Mouse (Mus musculus): ENCODE data around the gene Pex11a. TPM values are rescaled to one million over a fixed set of nuclear protein-coding genes. Genes with fewer than 3 reads are reported as not detected.

Pex11a gene
- total RNA-seq, 2 experiments from 2014 or later, result 55.5 to 61.1 TPM

DNA sequence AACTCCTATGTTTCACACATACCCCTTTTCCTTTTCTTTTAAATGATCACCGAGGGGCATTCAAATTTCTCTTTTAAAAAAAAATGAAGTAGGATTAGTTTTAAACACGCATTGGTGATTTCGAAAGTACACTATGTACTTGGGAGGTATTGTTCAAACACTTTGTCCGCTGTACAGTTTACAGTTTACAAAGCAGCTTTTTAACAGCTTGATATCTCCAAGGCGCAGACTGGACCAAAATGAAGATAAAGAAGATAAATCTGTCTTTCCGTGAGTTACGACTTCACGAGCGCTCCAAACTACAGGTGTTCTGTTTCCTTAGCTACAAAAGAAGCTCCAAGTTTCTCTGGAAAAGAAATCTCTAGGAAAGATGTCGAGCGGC lies 663 bp downstream of the Pex11a start:
- DNase-seq (ENCODE audit: low spot score in 2 of 2), result no peak

DNA sequence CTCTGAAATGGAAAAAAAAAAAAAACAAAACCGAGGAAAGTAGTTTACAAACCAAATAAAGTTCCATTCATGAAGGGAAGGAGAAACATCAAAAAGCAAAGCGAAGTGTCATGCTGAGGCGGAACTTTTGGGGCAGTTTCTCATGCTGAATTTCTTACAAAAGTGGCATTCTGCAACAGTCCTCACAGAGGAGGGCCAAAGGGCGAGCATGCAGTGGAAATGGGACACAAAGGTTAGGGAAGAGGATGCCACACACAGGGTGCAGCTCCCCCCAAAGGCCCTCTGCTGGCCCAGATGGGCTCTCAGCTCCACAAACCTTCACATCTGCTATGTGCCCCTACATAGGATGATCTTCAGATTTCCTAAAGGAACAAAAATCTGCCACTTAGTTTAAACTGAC lies 2.7 kb downstream of the Pex11a start:
- DNase-seq (ENCODE audit: low spot score in 2 of 2), result no peak

- no peak for DNase-seq (ENCODE audit: low spot score in 2 of 2)
Measured at GRCm38 (mm10) chr7:79738913-79739312, 4.0 kb downstream of the Pex11a start.

DNA sequence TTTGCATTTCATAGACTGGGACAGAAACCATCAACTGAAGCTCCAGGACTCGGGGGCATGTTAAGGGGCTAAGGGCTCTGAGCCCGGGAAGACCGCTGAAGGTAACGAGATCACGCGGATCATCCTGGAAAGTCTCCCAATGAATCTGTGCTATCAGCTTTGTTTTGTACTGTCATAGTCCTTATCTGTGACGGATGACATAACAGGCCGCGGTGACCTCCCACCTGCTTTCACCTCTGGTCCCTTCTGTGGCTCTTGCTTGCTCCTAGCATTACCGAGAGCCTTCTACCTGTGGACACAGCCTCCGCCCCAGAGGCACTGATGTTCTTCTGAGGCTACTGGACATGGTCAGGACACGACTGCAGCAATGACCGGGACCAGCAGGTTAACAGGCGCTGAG lies 6.4 kb downstream of the Pex11a start:
- DNase-seq (ENCODE audit: low spot score in 2 of 2), result no peak

GRCm38 (mm10) chr7:79734563-79734962 lies 8.4 kb downstream of the Pex11a start:
- DNase-seq (ENCODE audit: low spot score in 2 of 2), result peak; percentile 39 to 60

DNA sequence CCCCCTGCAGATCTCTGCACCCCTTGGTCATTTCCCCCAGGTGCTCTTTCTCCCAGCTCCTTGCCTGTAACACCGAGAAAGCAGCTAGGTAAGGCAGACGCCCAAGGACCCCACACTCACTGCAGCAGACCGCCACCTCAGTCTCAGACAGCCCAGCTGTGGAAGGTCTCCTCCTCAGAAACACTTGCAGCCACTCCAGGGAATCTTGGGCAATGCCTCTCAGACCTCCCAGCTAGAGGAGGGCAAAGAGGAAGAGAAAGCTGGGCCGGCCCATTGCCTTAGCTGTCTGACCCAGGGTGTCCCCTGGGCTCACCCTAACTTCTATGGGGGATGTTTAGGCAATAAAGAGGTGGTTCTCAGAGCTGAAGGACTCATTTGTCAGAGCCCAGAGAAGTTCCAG lies 10.3 kb downstream of the Pex11a start, which contains the start of gene Plin1:
TSS of gene Plin1 (minus strand) at position 282 of the 400 bp plus-strand sequence.
- DNase-seq (ENCODE audit: low spot score in 2 of 2), result peak in 1 of 2 experiments; percentile 19

DNA sequence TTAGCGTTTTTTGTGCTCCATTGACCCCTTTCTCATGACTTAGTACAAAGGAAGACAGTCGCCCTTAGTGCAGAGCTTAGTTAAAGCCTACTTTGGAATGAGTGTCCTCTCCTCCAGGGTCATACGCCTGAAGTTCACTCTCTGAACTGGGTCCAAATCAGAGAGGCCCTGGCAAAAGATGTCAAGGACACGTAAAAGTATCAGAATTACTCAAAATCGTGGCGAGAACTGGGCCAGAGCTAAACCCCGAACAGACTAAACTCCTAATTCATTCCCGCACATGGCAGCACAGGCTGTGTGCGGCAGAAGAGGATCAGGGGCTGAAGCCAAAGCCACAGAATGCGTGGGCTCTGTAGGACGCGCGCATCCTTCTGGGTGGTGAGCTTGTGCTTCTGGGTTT lies 11.5 kb downstream of the Pex11a start:
- peak in 1 of 2 experiments; percentile 44 for DNase-seq (ENCODE audit: low spot score in 2 of 2)

- peak in 1 of 2 experiments; percentile 30 for DNase-seq (ENCODE audit: low spot score in 2 of 2)
Measured at GRCm38 (mm10) chr7:79729743-79730370, 13.1 kb downstream of the Pex11a start.

GRCm38 (mm10) chr7:79729169-79729568 lies 13.8 kb downstream of the Pex11a start:
- DNase-seq (ENCODE audit: low spot score in 2 of 2), result peak; percentile 75 to 76

- DNase-seq (ENCODE audit: low spot score in 2 of 2), result peak; percentile 67 to 70
Measured at GRCm38 (mm10) chr7:79728219-79728618, 14.7 kb downstream of the Pex11a start.

- peak; percentile 38 to 59 for DNase-seq (ENCODE audit: low spot score in 2 of 2)
Measured at GRCm38 (mm10) chr7:79727091-79727490, 15.8 kb downstream of the Pex11a start.

DNA sequence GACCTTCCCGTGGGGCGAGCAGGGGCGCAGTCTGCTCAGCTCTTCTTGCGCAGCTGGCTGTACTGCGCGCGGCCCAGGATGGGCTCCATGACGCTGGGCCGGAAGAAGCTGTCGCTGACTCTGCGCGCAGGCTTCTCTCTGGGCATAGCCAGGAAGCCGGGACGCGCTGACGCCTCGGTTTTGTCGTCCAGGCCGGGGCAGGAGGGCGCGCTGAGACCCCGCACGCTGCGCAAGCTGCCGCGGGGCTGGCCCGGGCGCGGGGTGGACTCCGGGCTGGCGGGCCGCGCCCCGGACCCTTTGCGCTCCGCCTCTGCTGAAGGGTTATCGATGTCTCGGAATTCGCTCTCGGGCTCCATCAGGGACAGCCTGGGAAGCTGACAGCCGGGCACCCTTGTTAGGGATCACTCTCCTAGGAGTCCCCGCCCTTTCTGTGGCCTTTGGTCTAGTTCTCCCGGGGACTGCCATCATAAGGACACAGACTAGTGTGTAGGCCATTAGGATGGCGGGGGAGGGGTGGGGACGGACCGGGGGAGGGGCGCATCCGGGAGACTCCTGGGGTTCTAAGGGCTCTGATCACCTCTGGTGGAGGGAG lies 21.4 kb downstream of the Pex11a start:
- peak; percentile 56 to 63 for DNase-seq (ENCODE audit: low spot score in 2 of 2)

DNA sequence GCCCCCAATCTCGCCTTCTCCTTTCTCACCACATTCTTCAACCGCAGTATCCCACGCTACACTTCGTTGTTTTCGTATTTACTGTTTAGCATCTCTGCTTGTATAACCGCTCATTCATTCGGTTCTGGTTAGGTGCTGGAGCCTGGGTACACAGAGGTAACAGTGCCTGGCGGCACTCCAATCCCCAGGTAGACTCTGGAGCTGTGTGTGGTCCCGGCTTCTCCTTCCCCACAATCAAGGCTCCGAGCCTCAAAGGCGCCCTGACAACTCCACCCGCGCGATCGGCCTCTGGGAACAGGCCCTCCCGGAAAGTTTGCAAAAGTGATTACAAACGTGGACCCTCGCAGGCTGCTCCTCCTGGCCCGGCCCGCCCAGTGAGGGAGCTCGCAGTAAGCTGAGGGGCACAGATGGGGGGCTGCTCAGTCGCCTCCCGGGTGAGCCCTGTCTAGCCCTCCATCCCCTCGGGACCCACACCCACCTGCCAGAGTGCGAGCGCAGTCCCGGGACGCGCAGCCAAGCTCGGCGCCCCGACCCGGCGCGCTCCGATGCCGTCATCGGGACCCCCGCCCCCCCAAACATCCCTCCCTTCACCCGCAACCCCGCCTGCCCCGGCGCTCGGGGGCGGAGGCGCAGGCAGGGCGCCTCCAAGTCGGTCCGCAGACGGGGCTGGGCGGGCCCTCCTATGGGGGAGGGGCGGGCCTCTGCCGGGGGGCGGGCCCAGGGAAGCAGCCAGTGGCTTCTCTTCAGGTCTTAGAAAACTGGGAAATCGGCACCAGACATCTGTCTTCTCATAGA lies 27.5 kb downstream of the Pex11a start, which contains the start of gene Kif7:
TSS of gene Kif7 (minus strand) at position 534 of the 795 bp plus-strand sequence.
- peak; percentile 77 to 83 for DNase-seq (ENCODE audit: low spot score in 2 of 2)

DNA sequence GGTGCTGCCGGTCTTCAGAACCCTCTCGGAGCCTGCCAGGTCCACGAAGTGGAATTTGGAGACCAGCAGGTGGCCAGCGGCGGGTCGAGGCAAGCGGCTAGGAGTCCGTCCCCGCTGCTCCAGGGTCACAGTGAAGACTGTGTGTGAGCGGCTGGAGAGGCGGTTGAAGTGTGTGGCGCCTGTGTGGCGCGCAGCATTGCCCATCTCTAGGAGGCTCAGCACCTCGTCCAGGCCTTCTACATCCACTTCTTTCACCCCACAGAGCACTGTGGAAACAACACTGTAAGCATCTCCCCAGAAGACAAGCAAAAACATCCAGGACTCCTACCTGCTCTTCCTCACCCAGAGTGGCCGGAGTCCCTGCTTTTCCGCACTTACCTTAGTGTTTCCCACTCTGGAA lies 32.1 kb downstream of the Pex11a start:
- no peak for DNase-seq (ENCODE audit: low spot score in 2 of 2)

GRCm38 (mm10) chr7:79710130-79710607 lies 32.8 kb downstream of the Pex11a start:
- DNase-seq (ENCODE audit: low spot score in 2 of 2), result no peak

DNA sequence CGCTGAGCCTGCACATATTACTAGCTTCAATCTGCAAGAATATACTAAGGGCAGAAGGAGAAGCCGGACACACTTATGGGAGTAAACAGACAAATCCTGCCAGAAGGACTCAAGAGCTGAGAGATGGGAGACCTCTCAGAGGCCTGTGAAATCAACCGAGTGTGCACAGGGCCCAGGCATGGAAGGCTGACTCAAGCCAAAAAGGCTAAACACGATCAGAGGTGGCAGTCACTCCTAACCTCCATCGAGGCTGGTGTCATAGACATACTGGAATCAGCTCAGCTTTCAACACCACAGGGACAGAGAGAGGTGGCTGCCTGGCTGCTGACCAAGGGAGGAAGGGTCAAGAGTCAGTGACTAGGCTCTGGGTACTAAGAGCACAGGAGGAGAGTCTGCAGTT lies 37.7 kb downstream of the Pex11a start:
- DNase-seq (ENCODE audit: low spot score in 2 of 2), result no peak

DNA sequence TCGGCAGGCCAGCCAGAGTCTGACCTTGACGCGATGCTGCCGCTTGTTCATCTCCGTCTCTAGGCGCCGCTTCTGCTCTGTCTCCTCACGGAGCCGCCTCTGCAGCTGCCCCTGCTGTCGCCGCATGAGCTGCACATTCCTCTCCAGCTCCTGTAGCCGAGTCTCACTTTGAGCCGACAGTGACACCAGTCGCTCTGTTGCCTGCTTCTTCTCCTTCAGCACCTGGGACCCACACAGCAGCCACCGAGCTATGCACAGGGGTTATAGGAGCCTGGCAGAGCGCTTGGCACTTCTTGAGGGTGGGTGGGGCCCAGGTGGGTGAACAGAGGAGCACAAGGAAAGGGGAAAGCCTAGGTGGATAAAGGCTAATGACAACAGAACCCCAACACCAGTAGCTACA lies 40.2 kb downstream of the Pex11a start:
- no peak for DNase-seq (ENCODE audit: low spot score in 2 of 2)

- no peak for DNase-seq (ENCODE audit: low spot score in 2 of 2)
Measured at GRCm38 (mm10) chr7:79696495-79696894, 46.4 kb downstream of the Pex11a start.

Measured in adrenal gland, adult 18-20 months (tissue).